Mouse (Mus musculus) midbrain, embryonic 13.5 days (tissue): ENCODE measurements at regions not wholly inside any gene's neighbourhood (a gene's known extent, or its start where the extent isn't known, plus 50 kb on each side); places are given as distances from the start of the nearest gene placed in this dataset.

Experiments
- ATAC-seq: fragments of 200-750 bp; cut with Nextera tagmentation; 2 replicates; pipeline ENCODE4 v1.8.0; 2017; ENCODE audit warnings: mild to moderate bottlenecking, moderate TSS enrichment, moderate library complexity
- H3K27ac ChIP-seq: fragments of 300-500 bp; sonication (generic); 2 replicates; pipeline ENCODE4 v1.5.1; 2015; ENCODE audit warnings: inconsistent platforms, mild to moderate bottlenecking, moderate library complexity
- H3K27me3 ChIP-seq: fragments of 300-500 bp; sonication (generic); 2 replicates; pipeline ENCODE4 v1.6.1; 2015; ENCODE audit warnings: mild to moderate bottlenecking, inconsistent platforms
- H3K36me3 ChIP-seq: fragments of 300-500 bp; sonication (generic); 2 replicates; pipeline ENCODE4 v1.6.1; 2015; ENCODE audit warnings: mild to moderate bottlenecking, inconsistent platforms
- H3K4me1 ChIP-seq: fragments of 300-500 bp; sonication (generic); replicated peaks from 2 replicates; pipeline ENCODE4 v1.6.1; 2015; ENCODE audit warnings: inconsistent platforms
- H3K4me2 ChIP-seq: fragments of 300-500 bp; sonication (generic); replicated peaks from 2 replicates; pipeline ENCODE4 v1.6.1; 2015; ENCODE audit warnings: moderate library complexity, mild to moderate bottlenecking, inconsistent platforms
- H3K4me3 ChIP-seq: fragments of 300-500 bp; sonication (generic); replicated peaks from 2 replicates; pipeline ENCODE4 v1.5.1; 2015; ENCODE audit warnings: mild to moderate bottlenecking, inconsistent platforms
- H3K9ac ChIP-seq: fragments of 300-500 bp; sonication (generic); replicated peaks from 2 replicates; pipeline ENCODE4 v1.6.1; 2015; ENCODE audit warnings: mild to moderate bottlenecking, inconsistent platforms
- H3K9me3 ChIP-seq: fragments of 300-500 bp; sonication (generic); 2 replicates; pipeline ENCODE4 v1.6.1; 2016; ENCODE audit warnings: mild to moderate bottlenecking, inconsistent platforms
- WGBS: fragments of 180-500 bp; shearing (Covaris S2); methylation state at CpG from one replicate; pipeline ENCODE4 v1.1.7; 2015; 5-methylcytosine and 5-hydroxymethylcytosine counted together

GRCm38 (mm10) chr1:157974656-157975055 is 381.5 kb downstream of the Brinp2 start:
- no peaks in the 10 kb centered on the region for H3K36me3 ChIP-seq
- H3K9ac ChIP-seq: no peak overlapping the region
- H3K4me3 ChIP-seq: no peak overlapping the region
- H3K9me3 ChIP-seq: no peaks in the 10 kb centered on the region
- H3K27ac ChIP-seq: no peak overlapping the region
- peaks cover 2% of the 10 kb centered on the region; the same call in 1 of the 2 replicates for H3K4me1 ChIP-seq
- no peak overlapping the region for H3K4me2 ChIP-seq
- 77% methylated on average over 4 of the region's 4 CpGs for WGBS
- ATAC-seq: no peak
- no peaks in the 10 kb centered on the region for H3K27me3 ChIP-seq

- WGBS: 30% methylated on average over 7 of the region's 7 CpGs
- Histone ChIP-seq H3K36me3 (no peaks in the 10 kb centered on the region), H3K9me3 (no peaks in the 10 kb centered on the region), H3K4me2 (no peak overlapping the region), H3K4me1 (no peaks in the 10 kb centered on the region), H3K4me3 (no peak overlapping the region), H3K27ac (no peak overlapping the region), H3K9ac (no peak overlapping the region), H3K27me3 (no peaks in the 10 kb centered on the region)
- ATAC-seq: no peak
Observed at GRCm38 (mm10) chr1:158019161-158019560, 337.0 kb downstream of the Brinp2 start.

GRCm38 (mm10) chr1:158039756-158040155 is 316.4 kb downstream of the Brinp2 start:
- Histone ChIP-seq H3K4me2 (no peak overlapping the region), H3K36me3 (no peaks in the 10 kb centered on the region), H3K27me3 (no peaks in the 10 kb centered on the region), H3K4me3 (no peak overlapping the region), H3K27ac (no peak overlapping the region), H3K4me1 (no peaks in the 10 kb centered on the region), H3K9me3 (no peaks in the 10 kb centered on the region), H3K9ac (no peak overlapping the region)
- no peak for ATAC-seq
- WGBS: 51% methylated on average over 2 of the region's 2 CpGs

- H3K9me3 ChIP-seq: no peaks in the 10 kb centered on the region
- H3K4me3 ChIP-seq: no peak overlapping the region
- WGBS: 91% methylated on average over 4 of the region's 4 CpGs
- H3K27me3 ChIP-seq: no peaks in the 10 kb centered on the region
- H3K36me3 ChIP-seq: no peaks in the 10 kb centered on the region
- H3K27ac ChIP-seq: no peak overlapping the region
- no peak overlapping the region for H3K9ac ChIP-seq
- no peak overlapping the region for H3K4me2 ChIP-seq
- no peak for ATAC-seq
- no peaks in the 10 kb centered on the region for H3K4me1 ChIP-seq
Observed at GRCm38 (mm10) chr1:158040334-158040733, 315.8 kb downstream of the Brinp2 start.

- H3K27me3 ChIP-seq: no peaks in the 10 kb centered on the region
- WGBS: 83% methylated on average over 4 of the region's 4 CpGs
- H3K4me3 ChIP-seq: no peak overlapping the region
- H3K4me2 ChIP-seq: no peak overlapping the region
- H3K27ac ChIP-seq: no peak overlapping the region
- no peak overlapping the region for H3K9ac ChIP-seq
- no peaks in the 10 kb centered on the region for H3K36me3 ChIP-seq
- no peaks in the 10 kb centered on the region for H3K9me3 ChIP-seq
- H3K4me1 ChIP-seq: peaks cover 4% of the 10 kb centered on the region; the same call in 1 of the 2 replicates
- no peak for ATAC-seq
Observed at GRCm38 (mm10) chr1:158052644-158053043, 303.5 kb downstream of the Brinp2 start.

- 62% methylated on average over 11 of the region's 11 CpGs for WGBS
- Histone ChIP-seq H3K36me3 (no peaks in the 10 kb centered on the region), H3K27ac (no peak overlapping the region), H3K9ac (no peak overlapping the region), H3K27me3 (no peaks in the 10 kb centered on the region), H3K4me3 (no peak overlapping the region), H3K4me2 (no peak overlapping the region), H3K9me3 (no peaks in the 10 kb centered on the region), H3K4me1 (peaks cover 4% of the 10 kb centered on the region; the same call in 1 of the 2 replicates)
- no peak for ATAC-seq
Observed at GRCm38 (mm10) chr1:158054961-158055360, 301.2 kb downstream of the Brinp2 start.

GRCm38 (mm10) chr1:158056994-158057630 is 299.0 kb downstream of the Brinp2 start:
- Histone ChIP-seq H3K9me3 (no peaks in the 10 kb centered on the region), H3K9ac (no peak overlapping the region), H3K36me3 (no peaks in the 10 kb centered on the region), H3K4me2 (no peak overlapping the region), H3K4me3 (no peak overlapping the region), H3K27ac (no peak overlapping the region), H3K4me1 (peaks cover 4% of the 10 kb centered on the region; the same call in 1 of the 2 replicates), H3K27me3 (no peaks in the 10 kb centered on the region)
- WGBS: 75% methylated on average over 3 of the region's 3 CpGs
- ATAC-seq: no peak

- H3K27me3 ChIP-seq: no peaks in the 10 kb centered on the region
- no peaks in the 10 kb centered on the region for H3K9me3 ChIP-seq
- H3K4me2 ChIP-seq: no peak overlapping the region
- peaks cover 4% of the 10 kb centered on the region; the same call in 1 of the 2 replicates for H3K4me1 ChIP-seq
- H3K9ac ChIP-seq: no peak overlapping the region
- H3K27ac ChIP-seq: no peak overlapping the region
- no peak overlapping the region for H3K4me3 ChIP-seq
- no peaks in the 10 kb centered on the region for H3K36me3 ChIP-seq
- ATAC-seq: no peak
Observed at GRCm38 (mm10) chr1:158057789-158058188, 298.3 kb downstream of the Brinp2 start.

- 87% methylated on average over 6 of the region's 6 CpGs for WGBS
Observed at GRCm38 (mm10) chr1:158061995-158062394, 294.1 kb downstream of the Brinp2 start.

GRCm38 (mm10) chr1:158082181-158082580 is 273.9 kb downstream of the Brinp2 start:
- Histone ChIP-seq H3K9ac (no peak overlapping the region), H3K4me2 (no peak overlapping the region), H3K4me1 (no peaks in the 10 kb centered on the region), H3K27me3 (no peaks in the 10 kb centered on the region), H3K27ac (no peak overlapping the region), H3K4me3 (no peak overlapping the region), H3K36me3 (no peaks in the 10 kb centered on the region), H3K9me3 (no peaks in the 10 kb centered on the region)
- 71% methylated on average over 1 of the region's 1 CpGs for WGBS
- ATAC-seq: no peak

More at GRCm38 (mm10) chr1:158061995-158062394, 294.1 kb downstream of the Brinp2 start:
- Histone ChIP-seq H3K27me3 (no peaks in the 10 kb centered on the region), H3K4me1 (no peaks in the 10 kb centered on the region), H3K36me3 (no peaks in the 10 kb centered on the region), H3K4me3 (no peak overlapping the region), H3K9ac (no peak overlapping the region), H3K27ac (no peak overlapping the region), H3K9me3 (no peaks in the 10 kb centered on the region), H3K4me2 (no peak overlapping the region)
- no peak for ATAC-seq

GRCm38 (mm10) chr1:158085856-158086255 is 270.3 kb downstream of the Brinp2 start:
- 88% methylated on average over 3 of the region's 3 CpGs for WGBS
- no peak overlapping the region for H3K4me2 ChIP-seq
- no peak overlapping the region for H3K9ac ChIP-seq
- H3K36me3 ChIP-seq: no peaks in the 10 kb centered on the region
- no peak for ATAC-seq
- H3K27ac ChIP-seq: no peak overlapping the region
- H3K4me1 ChIP-seq: no peaks in the 10 kb centered on the region
- H3K4me3 ChIP-seq: no peak overlapping the region
- H3K27me3 ChIP-seq: no peaks in the 10 kb centered on the region
- no peaks in the 10 kb centered on the region for H3K9me3 ChIP-seq

- no peaks in the 10 kb centered on the region for H3K27me3 ChIP-seq
- H3K36me3 ChIP-seq: no peaks in the 10 kb centered on the region
- H3K9me3 ChIP-seq: no peaks in the 10 kb centered on the region
- no peak overlapping the region for H3K4me3 ChIP-seq
- no peak overlapping the region for H3K4me2 ChIP-seq
- no peak for ATAC-seq
- H3K9ac ChIP-seq: no peak overlapping the region
- H3K27ac ChIP-seq: no peak overlapping the region
- WGBS: 91% methylated on average over 4 of the region's 4 CpGs
- H3K4me1 ChIP-seq: no peaks in the 10 kb centered on the region
Observed at GRCm38 (mm10) chr1:158097500-158097899, 258.6 kb downstream of the Brinp2 start.

- H3K4me1 ChIP-seq: no peaks in the 10 kb centered on the region
- H3K27me3 ChIP-seq: no peaks in the 10 kb centered on the region
- H3K4me3 ChIP-seq: no peak overlapping the region
- H3K9me3 ChIP-seq: no peaks in the 10 kb centered on the region
- no peak overlapping the region for H3K9ac ChIP-seq
- WGBS: 91% methylated on average over 2 of the region's 2 CpGs
- ATAC-seq: no peak
- H3K27ac ChIP-seq: no peak overlapping the region
- no peaks in the 10 kb centered on the region for H3K36me3 ChIP-seq
- no peak overlapping the region for H3K4me2 ChIP-seq
Observed at GRCm38 (mm10) chr1:158119708-158120107, 236.4 kb downstream of the Brinp2 start.
